Mouse (Mus musculus) liver, embryonic 14.5 days (tissue): Measurements from ENCODE around the gene Adcy6. TPM values are rescaled to one million over a fixed set of nuclear protein-coding genes. Genes with fewer than 3 reads are reported as not detected.

ENCODE experiments used
- ATAC-seq: fragments of 200-750 bp; cut with Nextera tagmentation; 2 replicates; pipeline ENCODE4 v1.8.0; 2017; ENCODE audit warnings: moderate number of reproducible peaks, mild to moderate bottlenecking, moderate library complexity; ENCODE audit not compliant: insufficient read depth
- DNase-seq, 3 experiments: peaks; one replicate each; pipeline ENCODE4 v3.0.0-alpha.2; 2012 to 2013; ENCODE audit warnings: low read depth in 3 of 3, low spot score in 3 of 3
- H3K27ac ChIP-seq: fragments of 300-500 bp; sonication (generic); 2 replicates; pipeline ENCODE4 v1.5.1; 2014; ENCODE audit warnings: moderate library complexity, mild to moderate bottlenecking, control low read depth, inconsistent platforms
- H3K27me3 ChIP-seq: fragments of 300-500 bp; sonication (generic); 2 replicates; pipeline ENCODE4 v1.6.1; 2014; ENCODE audit warnings: mild to moderate bottlenecking, low read length, moderate library complexity; ENCODE audit not compliant: control insufficient read depth, insufficient read depth
- H3K36me3 ChIP-seq: fragments of 300-500 bp; sonication (generic); replicated peaks from 2 replicates; pipeline ENCODE4 v1.6.1; 2014; ENCODE audit warnings: low read depth; ENCODE audit not compliant: control insufficient read depth, insufficient read depth
- H3K4me1 ChIP-seq, 2 experiments: fragments of 200-500 bp in 1 of 2; fragments of 300-500 bp in 1 of 2; sonication (generic) in 1 of 2; replicated peaks; 2 replicates each; pipeline ENCODE4 v1.6.1; 2012 to 2014; ENCODE audit warnings: antibody characterized with exemption in 1 of 2, inconsistent platforms in 1 of 2, low read length in 1 of 2; ENCODE audit not compliant: control insufficient read depth in 2 of 2, insufficient read depth in 2 of 2
- H3K4me2 ChIP-seq: fragments of 300-500 bp; sonication (generic); 2 replicates; pipeline ENCODE4 v1.6.1; 2014; ENCODE audit warnings: low read depth, mild to moderate bottlenecking, control low read depth, moderate library complexity
- H3K4me3 ChIP-seq, 2 experiments: fragments of 200-500 bp in 1 of 2; fragments of 300-500 bp in 1 of 2; sonication (generic) in 1 of 2; 2 replicates each; pipeline ENCODE4 v1.5.1; 2012 to 2014; ENCODE audit warnings: low read depth in 2 of 2, low read length in 2 of 2, mild to moderate bottlenecking in 2 of 2, control low read depth in 1 of 2, inconsistent platforms in 1 of 2, moderate library complexity in 1 of 2; ENCODE audit not compliant: insufficient read depth in 1 of 2
- H3K9ac ChIP-seq: fragments of 300-500 bp; sonication (generic); replicated peaks from 2 replicates; pipeline ENCODE4 v1.6.1; 2014; ENCODE audit warnings: mild to moderate bottlenecking, control low read depth, moderate library complexity
- H3K9me3 ChIP-seq: fragments of 300-500 bp; sonication (generic); 2 replicates; pipeline ENCODE4 v1.6.1; 2016; ENCODE audit warnings: low read length, mixed read lengths; ENCODE audit not compliant: control insufficient read depth
- CTCF ChIP-seq: IDR thresholded peaks from 2 replicates; pipeline ENCODE4 v1.5.1; 2016; ENCODE audit warnings: antibody characterized with exemption, low read depth, control low read depth
- EP300 ChIP-seq: IDR thresholded peaks from 2 replicates; pipeline ENCODE4 v1.6.1; 2016; ENCODE audit warnings: antibody characterized with exemption, low read depth
- WGBS: fragments of 180-500 bp; shearing (Covaris S2); extraction: QIAGEN DNeasy Blood & Tissue Kit; methylation state at CpG from one replicate; pipeline ENCODE4 v1.1.7; 2014; ENCODE audit not compliant: insufficient replicate concordance; 5-methylcytosine and 5-hydroxymethylcytosine counted together
- polyA plus RNA-seq, 2 experiments: library from polyadenylated mRNA; depleted of rRNA in 1 of 2; stranded (reverse) in 1 of 2; unstranded in 1 of 2; fragments of >200 nt; fragmentation: Nextera tagmentation in 1 of 2; extraction: Ambion mirVana in 1 of 2; gene quantifications; 2 replicates each; pipeline versions ENCODE4 v1.2.1 to v1.2.3; 2012 to 2014

Adcy6 gene
- polyA plus RNA-seq, 2 experiments = 4.2 to 13.1 TPM

DNA sequence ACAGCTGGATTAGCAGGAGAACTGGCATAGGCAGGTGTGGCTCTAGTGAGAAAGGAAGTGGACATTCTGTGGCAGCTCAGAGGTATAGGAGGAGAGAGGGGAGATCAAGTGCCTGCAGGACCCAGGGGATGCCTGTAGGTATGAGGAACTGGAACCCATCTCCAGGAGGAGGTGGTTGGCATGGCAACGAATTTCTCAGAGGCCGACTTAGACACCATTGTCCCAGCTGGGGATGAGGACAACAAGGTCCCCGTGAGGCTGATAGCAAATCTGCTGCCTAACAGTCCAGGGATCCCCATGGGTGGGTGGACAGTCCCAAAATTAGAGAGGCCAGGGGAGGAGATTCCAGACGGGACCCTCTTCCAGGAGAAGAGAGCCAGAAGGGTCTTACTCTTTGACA, 23.0 kb upstream of the Adcy6 start:
- WGBS = 1% methylated on average over 4 of the region's 4 CpGs
- H3K4me1 ChIP-seq = no peaks in the 10 kb centered on the region
- H3K27me3 ChIP-seq = peaks cover 100% of the 10 kb centered on the region
- no peak overlapping the region for H3K4me3 ChIP-seq
- H3K27ac ChIP-seq = no peak overlapping the region
- no peak overlapping the region for H3K9ac ChIP-seq
- DNase-seq = no peak
- H3K4me2 ChIP-seq = no peak overlapping the region
- no peak for TF ChIP-seq EP300
- no peak for TF ChIP-seq CTCF
- no peaks in the 10 kb centered on the region for H3K9me3 ChIP-seq
- ATAC-seq = no peak
- no peaks in the 10 kb centered on the region for H3K36me3 ChIP-seq

DNA sequence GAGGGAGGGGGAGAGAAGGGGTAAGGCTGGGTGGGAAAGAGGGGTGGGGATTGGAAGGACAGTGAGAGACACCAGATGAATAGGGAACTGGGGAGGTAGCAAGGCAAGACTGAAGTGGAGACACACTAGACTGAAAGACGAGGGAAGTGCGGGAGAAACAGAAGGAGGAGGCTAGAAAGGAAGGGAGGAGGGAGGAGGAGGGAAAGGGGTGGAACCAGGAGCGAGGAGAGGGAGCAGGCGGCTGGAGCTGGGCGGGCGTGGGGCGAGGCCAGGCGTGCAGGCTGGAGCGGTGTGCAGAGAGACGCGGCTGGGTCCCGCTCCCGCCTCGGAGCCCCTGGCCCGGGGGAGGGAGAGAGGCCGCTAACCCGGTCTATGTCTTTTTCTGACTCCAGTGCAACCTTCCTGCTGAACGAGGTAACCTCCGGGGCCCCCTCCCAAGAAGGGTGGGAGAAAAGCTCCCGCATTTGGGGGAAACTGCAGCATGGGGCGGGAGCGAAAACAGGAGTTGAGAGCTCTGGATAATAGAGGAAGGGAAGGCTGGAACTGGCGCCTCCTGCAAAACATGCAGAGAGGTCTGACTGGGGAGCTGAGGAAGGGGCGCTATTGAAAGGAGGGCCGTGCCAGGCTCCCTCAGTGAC, 22.4 kb upstream of the Adcy6 start:
- Histone ChIP-seq H3K9ac (no peak overlapping the region), H3K4me1 (no peaks in the 10 kb centered on the region), H3K9me3 (no peaks in the 10 kb centered on the region), H3K27me3 (peaks cover 93% of the 10 kb centered on the region), H3K4me2 (peak overlapping the region; percentile 5; the same call in 1 of the 2 replicates), H3K4me3 (no peak overlapping the region), H3K36me3 (no peaks in the 10 kb centered on the region), H3K27ac (no peak overlapping the region)
- WGBS = 2% methylated on average over 25 of the region's 25 CpGs
- ATAC-seq (no peak), DNase-seq (no peak)
- no peak for TF ChIP-seq CTCF
- no peak for TF ChIP-seq EP300

DNA sequence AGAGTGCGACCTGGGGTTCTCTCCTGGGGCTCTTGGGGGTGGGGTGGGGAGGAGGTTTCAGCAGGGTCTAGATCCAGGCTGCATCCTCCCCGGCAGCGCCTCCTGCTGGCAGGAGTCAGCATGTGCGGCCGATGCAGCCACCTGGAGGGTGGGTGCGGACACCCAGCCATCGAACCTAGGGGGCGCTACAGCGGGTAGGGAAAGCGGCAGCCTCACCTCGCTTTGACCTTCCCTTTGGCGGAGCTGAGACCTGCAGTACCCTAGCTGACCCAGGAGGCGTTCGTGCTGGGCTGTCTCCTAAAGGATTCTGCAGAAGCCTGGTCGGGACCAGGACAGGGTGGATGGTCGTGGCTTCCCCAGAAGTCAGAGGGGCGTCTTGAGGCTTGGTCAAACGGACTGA, 21.6 kb upstream of the Adcy6 start:
- peak; percentile 93 for TF ChIP-seq CTCF
- no peak for TF ChIP-seq EP300
- H3K9ac ChIP-seq = no peak overlapping the region
- DNase-seq = no peak
- ATAC-seq = peak; percentile 30; the same call in 1 of the 2 replicates
- 2% methylated on average over 18 of the region's 18 CpGs for WGBS
- H3K27ac ChIP-seq = no peak overlapping the region
- no peaks in the 10 kb centered on the region for H3K36me3 ChIP-seq
- no peak overlapping the region for H3K4me3 ChIP-seq
- peaks cover 86% of the 10 kb centered on the region for H3K27me3 ChIP-seq
- H3K4me2 ChIP-seq = no peak overlapping the region
- H3K4me1 ChIP-seq = no peaks in the 10 kb centered on the region
- H3K9me3 ChIP-seq = no peaks in the 10 kb centered on the region

DNA sequence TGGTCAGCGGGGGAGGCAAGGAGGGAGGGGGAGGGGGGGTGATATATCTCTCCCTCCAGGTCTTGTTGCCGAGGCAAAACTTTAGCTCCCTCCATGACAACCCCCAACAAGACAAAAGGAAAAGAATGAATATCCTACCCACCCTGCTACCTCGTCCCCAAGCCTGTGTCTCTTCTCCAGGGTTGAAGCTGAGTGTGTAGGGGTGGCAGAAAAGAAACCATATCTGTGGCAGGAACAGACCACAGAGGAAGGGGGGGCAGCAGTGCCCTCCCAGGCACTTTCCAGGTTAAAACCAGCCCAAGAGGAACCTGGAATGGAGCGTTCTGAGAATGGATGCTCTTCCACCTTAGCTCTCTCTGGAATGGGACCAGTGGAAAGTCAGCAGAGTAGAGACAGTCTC, 20.7 kb upstream of the Adcy6 start, which contains the start of gene Cacnb3:
Gene Cacnb3 (plus strand): TSS at position 301 of the 400 bp plus-strand sequence.
- H3K4me1 ChIP-seq = no peaks in the 10 kb centered on the region
- H3K27ac ChIP-seq = no peak within 1 kb of the TSS
- no peak within 1 kb of the TSS for H3K4me2 ChIP-seq
- H3K9ac ChIP-seq = no peak within 1 kb of the TSS
- H3K4me3 ChIP-seq = no peak within 1 kb of the TSS
- no peak for DNase-seq
- H3K36me3 ChIP-seq = no peaks in the 10 kb centered on the region
- H3K27me3 ChIP-seq = peaks cover 76% of the 10 kb centered on the region
- no peak for TF ChIP-seq CTCF
- no peak for TF ChIP-seq EP300
- 28% methylated on average over 4 of the region's 4 CpGs for WGBS
- no peaks in the 10 kb centered on the region for H3K9me3 ChIP-seq
- ATAC-seq = no peak

DNA sequence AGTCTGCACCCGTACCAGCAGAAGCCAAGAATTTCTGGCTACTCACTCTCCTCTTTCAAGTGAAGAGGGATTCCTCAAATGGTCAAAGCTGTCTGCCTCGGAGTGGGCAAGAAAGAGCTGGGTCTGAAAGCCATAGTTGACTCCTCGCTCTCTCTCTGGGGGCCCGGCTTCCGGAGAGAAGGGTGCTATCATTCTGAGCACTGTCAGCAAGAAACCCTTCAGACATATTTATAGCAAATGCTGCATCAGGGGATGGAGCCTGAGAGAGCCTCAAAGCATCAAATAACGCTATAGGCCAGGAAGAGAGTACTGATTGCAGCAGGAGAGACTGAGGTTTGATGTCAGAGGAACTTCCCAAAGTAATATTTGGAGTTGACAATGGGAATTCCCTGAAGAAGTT, 19.6 kb upstream of the Adcy6 start:
- Histone ChIP-seq H3K27ac (no peak overlapping the region), H3K4me2 (no peak overlapping the region), H3K4me1 (no peaks in the 10 kb centered on the region), H3K9ac (no peak overlapping the region), H3K27me3 (peaks cover 66% of the 10 kb centered on the region), H3K9me3 (no peaks in the 10 kb centered on the region), H3K4me3 (no peak overlapping the region), H3K36me3 (no peaks in the 10 kb centered on the region)
- no peak for DNase-seq
- TF ChIP-seq CTCF (no peak), EP300 (no peak)
- WGBS = 33% methylated on average over 6 of the region's 6 CpGs
- ATAC-seq = no peak
